Mouse (Mus musculus) layer of hippocampus, adult 9-11 months (tissue): Measurements from ENCODE around the gene Dnttip1.

ENCODE experiments used
- DNase-seq: peaks from one replicate; pipeline ENCODE4 v3.0.0; 2022

The Dnttip1 gene

GRCm38 (mm10) chr2:164815348-164815747 is 69.6 kb downstream of the Dnttip1 start:
- no peak for DNase-seq

DNA sequence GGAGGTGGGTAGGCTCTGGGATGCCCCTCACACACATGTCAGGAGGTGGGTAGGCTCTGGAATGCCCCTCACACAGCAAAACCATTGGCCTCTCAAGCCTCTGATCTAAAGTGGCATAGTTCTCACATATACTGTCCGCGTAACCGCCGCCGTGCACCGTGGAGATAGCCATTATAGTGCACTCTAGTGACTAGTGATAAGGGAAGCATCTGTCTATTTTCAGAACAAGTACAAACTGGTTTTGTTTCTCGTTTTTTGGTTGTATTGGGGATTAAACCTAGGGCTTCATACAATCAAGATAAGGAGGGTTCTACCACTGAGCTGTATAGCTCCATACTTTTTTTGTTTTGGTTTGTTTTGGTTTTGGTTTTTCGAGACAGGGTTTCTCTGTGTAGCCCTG is 70.0 kb downstream of the Dnttip1 start:
- DNase-seq: no peak

DNA sequence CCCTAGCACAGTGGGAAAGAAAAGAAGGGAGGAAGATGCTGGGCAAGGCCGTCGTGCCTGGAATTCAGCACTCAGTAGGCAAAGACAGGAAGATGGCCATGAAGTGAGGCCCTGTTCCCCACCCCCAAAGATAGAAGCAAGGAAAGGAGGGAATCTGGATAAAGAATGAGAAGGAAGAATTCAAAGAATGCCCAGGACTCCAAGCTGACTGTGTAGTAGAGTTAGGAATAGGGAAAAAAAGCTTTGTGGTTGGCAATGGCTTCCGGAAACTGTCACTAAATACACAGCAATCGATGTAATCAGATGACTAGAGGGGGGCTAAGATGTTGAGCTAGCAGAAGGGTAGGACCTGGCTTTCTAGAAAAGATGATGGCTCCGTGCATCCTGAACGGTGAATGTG is 71.4 kb downstream of the Dnttip1 start:
- no peak for DNase-seq

- no peak for DNase-seq
Measured at GRCm38 (mm10) chr2:164817703-164818102, 71.9 kb downstream of the Dnttip1 start.
